Mouse (Mus musculus) adrenal gland, adult 2 months (tissue): Measurements from ENCODE around the gene Gnb3. TPM values are rescaled to one million over a fixed set of nuclear protein-coding genes. Genes with fewer than 3 reads are reported as not detected.

Experiments used
- DNase-seq: peaks from one replicate; pipeline ENCODE4 v3.0.0; 2021
- long read RNA-seq: library from polyadenylated mRNA; stranded (forward); transcript quantifications from one replicate; pipeline ENCODE4 v2.0.0, GENCODE M21; 2021
- polyA plus RNA-seq: library from polyadenylated mRNA; depleted of rRNA; stranded (reverse); fragments of >200 nt; gene quantifications from 2 replicates; pipeline ENCODE4 v1.2.3, GENCODE M21; 2012; rRNA removed
- total RNA-seq, 2 experiments: library from RNA; stranded (reverse); gene quantifications; 2 replicates each; pipeline ENCODE4 v1.2.3; 2021

Gene Gnb3
- total RNA-seq (10 to 100 TPM in 1 of 2 experiments, 1 to 10 TPM in 1; 6.7 to 12.2 TPM), polyA plus RNA-seq (9.2 and 11.9 TPM in 2 replicates)
- long read RNA-seq, transcript Gnb3-201 (10 exons, 1,846 nt), result major isoform, 20 of 25 reads
- long read RNA-seq, partial matches to known transcripts, result 1 of 25 reads
- long read RNA-seq, other reads (novel, unspliced or antisense), result 1 of 25 reads

DNA sequence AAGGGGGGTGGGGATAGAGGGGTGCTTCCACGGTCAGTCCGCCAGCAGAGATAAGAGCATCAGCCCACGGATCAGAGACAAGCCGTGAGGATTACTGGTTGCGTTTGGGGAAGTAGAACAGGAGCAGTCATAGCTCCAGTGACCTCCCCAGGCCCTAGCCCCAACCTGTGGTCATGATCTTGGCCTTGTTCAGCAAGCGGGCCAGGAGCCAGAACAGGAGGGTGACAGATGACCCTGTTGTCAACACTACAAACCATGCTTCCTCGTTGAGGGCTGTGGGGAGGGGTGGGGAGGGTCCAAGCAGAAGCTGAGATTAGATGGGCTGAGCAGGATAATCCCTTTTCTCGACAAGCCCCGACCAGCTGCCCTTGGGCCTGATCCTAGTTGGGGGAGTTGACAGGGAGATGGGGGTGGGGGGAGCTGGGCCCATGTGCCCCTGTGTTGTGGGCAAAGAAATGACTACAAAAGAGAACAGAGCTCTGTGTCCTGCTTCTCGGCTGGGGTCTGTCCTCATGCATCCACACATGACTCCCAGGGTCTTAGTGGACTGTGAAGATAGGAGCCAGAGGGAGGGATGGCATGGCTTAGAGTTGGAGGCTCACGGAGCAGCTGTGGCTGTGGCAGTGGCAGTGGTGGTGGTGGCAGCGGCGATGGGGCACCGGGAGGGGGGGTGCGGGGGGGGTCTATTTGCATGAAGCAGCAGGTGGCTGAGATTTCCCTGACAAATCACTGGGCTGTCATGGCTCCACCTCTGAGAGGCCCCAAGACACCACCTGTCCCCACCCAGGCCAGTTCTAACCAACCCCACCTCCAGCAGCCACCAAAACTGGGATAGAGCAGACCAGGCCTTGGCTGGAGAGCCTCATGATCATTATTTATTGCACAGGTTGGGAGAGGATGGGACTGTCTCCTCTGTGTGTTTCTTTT lies at the start of gene Gnb3:
Gnb3 (minus strand) TSS at position 35 of the 927 bp plus-strand sequence.
- peak; percentile 36 for DNase-seq

DNA sequence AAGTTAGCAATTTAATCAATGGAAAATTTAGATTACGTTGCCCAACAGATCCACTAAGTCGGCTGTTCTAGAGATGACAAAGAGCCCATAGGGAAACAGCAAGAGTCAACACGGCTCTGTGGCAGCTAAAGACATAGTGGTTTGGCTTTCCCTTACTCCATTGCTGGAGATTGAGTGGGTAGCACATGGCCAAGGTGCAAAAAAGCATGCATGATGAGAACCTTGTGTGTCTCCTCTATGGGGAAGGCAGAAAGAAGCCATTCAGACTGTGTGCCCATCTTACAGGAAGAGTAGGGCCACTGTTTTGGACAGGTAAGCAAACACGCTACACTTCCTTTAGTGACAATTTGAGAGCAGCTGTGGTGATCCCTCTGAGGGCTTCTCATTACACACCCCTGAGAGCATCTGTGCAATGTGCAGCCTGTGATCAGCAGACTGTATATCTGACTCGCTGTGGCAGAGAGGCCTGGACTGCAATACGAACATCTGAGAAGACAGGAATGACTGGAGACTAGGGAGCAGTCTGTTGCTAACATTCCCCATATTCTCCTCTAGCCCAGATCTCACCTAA lies 48.6 kb upstream of the Gnb3 start:
- DNase-seq, result no peak

DNA sequence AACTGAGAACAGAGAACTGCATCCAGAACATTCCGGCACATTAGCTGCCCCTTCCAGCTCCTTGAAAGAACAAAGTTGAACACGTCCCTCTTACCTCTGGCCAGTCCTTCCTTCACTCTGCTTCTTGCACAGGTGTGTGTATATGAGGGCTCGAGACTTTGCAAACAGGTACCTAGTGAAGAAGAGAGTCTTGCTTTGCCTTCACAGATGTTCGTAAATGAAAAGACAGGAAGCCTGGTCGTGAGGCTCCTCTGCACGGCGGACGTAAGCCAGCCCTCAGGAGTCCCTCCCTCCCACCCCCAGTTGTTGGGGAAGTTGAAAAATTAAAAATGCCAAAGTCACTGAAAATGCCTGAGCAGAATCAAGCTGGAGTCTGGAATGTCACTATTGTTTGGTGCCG lies 47.9 kb upstream of the Gnb3 start, which contains the start of gene Cd4:
Cd4 (minus strand) TSS at position 236 of the 400 bp plus-strand sequence.
- no peak for DNase-seq

DNA sequence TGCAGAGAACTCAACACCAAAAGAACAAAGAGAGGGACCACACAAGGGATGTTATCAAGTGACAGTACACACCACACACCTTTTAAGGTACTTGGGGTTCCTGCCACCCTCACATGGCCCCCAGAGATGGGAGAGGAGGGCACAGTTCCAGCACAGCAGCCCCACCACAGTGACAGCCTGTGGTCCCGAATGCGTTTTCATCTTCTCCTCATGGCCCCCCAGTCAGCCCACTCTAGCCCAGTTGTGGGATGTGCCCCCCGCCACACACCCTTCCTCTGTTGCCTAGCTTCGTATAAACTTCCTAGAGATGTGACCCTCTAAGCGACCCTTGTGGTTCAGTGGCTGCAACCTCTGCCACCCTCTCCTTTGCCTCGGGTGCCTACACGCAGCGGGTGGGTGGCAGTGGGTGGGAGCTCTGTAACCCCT lies 45.9 kb upstream of the Gnb3 start:
- DNase-seq, result no peak

DNA sequence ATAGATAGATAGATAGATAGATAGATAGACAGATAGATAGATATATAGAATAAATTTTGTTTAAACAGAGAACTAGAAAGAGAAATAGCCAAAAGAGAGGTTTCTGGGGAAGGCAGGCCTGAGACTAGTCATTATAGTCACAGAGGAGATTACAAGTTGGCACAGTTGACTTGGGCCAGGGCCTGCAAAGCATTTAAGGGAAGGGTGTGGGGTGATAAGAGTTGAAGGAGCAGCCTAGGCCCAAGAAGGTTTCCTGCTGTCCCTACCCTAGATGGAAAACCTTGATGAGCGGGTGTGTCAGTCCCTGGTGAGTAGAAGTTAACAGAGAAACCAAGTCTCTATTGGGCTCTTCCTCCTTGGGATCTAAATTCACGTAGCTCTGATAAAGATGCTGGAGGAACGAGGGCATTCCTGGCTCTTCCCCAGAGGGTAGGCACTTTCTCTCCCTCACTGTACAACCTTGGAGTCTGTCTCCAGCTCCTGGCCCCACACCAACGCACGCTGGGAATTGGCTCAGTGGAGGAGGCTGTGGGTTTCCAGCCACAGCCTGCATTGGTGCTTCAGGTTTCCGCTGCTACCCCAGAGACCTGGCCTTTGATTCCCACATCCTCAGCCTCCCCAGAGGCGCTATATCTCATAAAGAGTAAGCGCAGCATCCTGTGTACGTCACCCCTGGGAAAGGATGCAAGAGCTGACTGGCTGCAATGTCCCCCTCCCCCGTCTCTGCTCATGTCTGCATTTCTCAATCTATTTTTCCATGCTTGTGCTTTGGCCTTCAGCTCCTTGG lies 44.8 kb upstream of the Gnb3 start:
- DNase-seq, result no peak

DNA sequence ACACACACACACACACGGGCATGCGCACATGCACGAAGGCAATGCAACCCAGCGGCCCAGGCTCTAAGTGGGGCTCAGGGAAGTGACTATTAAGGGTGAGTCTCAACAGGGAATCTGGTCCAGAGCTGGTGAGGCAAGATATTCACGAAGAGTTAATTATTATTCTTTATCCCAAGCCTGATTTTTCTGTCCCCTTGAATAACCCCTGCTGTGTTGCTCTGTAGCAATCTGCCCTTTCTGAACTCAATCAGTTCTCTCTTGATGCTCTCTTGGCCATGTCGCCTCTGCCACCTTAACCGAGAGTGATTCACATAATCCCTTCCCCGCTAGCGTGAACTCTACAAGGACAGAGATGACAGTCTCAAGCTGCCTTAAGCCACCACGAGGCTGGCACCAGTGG lies 43.3 kb upstream of the Gnb3 start:
- DNase-seq, result no peak

DNA sequence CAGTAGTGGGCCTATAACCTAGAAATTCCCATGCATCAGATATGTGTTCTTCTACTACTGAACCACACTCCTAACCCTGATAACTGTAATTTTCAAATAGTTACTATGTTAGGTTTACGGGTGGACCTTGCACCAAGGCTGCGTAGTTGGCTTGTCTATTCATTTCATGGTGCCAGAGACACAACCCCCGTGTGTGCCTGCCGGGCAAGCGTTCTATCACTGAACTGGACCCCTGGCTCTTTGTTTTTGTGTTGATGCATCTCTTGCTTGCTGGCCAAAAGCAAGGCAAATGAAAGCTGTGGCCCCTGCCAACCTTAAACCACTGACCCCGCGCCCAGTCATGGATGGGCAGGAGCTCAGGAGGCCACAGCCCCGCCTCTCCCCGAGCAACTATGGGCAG lies 41.7 kb upstream of the Gnb3 start:
- DNase-seq, result no peak

DNA sequence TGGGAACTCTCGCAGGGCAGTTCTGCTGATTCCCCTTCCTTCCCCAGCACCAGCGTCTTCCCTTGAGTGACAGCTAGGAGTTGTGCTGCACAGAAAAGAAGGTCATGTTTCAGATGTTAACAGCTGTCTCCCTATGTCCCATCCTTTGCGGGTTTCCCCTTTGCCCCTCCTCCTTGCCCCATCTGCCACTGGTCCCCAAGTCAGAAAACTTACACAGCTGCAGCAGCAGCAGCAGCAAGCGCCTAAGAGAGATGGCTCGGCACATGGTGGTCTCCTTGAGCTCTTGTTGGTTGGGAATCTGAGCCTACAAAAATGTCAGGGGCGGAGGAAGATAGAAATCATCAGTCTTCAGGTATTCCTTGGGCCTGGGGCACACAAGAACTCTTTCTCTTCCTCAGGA lies 39.3 kb upstream of the Gnb3 start:
- DNase-seq, result no peak

DNA sequence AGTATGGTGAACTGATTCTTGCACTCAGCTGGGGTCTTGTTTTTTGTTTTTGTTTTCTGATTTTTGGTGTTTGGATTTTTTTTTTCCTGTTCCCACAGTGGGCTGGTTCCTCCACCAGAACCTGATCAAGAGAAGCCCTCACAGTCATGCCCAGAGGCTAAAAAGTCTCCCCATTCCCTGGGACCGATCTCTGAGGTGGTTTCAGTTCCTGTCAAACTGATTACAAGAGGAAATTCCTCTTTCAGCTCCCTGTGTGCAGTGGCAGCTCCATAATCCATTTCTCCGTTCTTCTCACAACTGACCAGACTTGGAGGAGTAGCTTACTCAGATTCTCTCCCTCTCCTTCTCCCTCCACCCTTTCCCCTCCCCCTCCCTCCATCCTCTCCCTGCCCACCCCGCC lies 34.3 kb upstream of the Gnb3 start:
- DNase-seq, result no peak

DNA sequence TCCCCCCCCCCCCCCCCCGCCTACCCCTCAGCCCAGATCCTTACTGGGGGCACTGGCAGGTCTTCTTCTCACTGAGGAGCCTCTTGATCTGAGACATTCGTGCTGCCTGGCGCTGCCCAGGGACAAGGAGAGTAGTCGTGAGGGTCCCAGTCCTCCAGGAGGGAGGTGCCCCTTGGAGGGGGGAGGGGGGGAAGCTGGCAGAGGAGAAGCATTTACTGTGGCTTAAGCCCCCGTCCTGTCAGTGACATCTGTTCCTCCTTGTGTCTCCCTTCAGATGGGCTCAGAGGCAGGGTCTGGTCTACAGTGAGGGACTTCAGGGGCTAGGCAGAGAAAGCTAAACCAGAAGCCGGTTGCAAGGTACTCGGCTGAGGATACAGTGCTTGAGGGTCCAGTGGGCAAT lies 26.5 kb upstream of the Gnb3 start:
- DNase-seq, result no peak

DNA sequence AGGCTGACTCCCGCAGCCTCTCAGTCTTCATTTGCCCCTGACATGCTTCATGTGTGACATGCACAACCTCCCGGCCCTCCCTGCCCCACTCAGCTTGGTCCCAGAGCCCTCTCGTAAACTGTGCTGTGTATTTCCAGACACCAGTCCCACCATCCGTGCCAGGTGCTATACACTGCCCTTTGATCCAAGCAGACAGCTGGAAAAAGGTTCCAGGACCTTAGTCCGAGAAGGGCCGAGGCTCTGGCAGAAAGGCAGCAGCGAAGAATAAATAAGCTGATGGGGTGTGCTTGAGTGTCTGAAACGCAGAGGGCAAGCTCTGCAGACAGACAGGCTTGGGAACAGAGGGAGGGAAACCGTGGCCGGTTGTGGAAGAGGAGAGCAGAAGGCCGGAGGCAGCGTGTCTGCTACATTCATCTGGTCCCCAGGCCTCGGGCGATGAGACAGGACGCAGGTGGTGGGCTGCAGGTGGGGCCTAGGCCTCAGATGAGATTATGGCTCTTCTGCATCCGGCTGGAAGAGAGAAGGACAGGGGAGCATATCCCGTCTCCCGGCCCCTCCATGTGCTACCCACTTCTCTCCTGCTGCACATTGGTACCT lies 25.8 kb upstream of the Gnb3 start:
- DNase-seq, result no peak

DNA sequence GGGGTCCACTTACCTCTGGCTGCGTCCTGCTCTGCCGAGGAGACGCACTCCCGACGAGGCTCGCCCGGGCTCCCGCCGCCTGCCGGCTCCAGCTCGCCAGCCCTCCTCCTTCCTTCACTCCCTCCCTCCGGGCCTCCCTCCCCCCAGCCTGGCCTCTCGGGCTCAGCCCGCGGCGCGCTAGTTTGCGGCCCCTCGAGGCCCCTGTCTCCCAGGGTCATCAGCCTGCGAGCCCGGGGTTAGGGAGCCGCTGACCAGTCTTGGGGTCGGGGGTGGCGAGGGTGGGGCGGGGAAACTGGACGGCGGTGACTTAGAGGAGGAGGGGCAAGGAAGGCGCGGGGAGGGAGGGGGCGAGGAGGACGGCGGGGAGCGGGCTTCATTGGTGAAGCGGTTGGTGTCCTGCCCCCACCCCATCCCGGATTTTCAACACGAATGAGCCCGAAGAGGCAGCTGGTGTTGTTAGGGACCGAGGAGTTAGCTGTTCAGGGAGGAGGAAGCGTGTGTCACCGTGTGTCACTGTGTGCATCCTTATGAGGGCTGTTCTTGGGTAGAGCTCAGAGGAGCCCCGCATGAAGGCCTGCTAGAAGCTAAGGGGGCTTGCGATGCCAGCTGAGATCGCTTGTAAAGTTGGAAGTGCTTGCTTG lies 23.7 kb upstream of the Gnb3 start, which contains the start of gene Gpr162:
Gpr162 (minus strand) TSS at position 326 of the 641 bp plus-strand sequence.
- peak; percentile 61 for DNase-seq

DNA sequence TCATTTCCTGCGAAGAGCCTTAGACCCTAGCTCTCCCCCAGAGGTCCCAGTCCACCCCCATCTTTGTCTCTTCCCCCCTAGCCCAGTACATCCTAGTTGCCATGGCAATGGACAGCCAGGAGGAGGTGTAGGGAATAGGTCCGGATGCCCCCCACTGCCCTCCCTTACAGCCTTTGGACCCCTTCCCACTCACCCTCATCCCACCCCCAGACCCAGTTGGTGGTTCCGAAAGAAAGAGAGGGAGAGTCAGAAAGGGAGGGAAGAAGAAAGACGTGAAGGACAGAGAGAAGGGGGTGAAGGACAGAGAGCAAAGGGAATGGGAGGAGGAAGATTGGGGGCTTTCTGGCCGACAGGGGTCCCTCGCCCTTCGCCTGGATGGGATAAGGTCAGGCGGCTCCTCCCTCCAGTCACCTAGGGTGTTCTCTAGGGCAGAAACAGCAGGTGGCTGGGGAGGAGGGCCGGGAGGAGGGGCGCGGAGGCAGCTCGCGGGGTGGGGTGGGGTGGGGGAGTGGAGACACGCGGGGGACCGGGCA lies 23.1 kb upstream of the Gnb3 start:
- DNase-seq, result no peak

DNA sequence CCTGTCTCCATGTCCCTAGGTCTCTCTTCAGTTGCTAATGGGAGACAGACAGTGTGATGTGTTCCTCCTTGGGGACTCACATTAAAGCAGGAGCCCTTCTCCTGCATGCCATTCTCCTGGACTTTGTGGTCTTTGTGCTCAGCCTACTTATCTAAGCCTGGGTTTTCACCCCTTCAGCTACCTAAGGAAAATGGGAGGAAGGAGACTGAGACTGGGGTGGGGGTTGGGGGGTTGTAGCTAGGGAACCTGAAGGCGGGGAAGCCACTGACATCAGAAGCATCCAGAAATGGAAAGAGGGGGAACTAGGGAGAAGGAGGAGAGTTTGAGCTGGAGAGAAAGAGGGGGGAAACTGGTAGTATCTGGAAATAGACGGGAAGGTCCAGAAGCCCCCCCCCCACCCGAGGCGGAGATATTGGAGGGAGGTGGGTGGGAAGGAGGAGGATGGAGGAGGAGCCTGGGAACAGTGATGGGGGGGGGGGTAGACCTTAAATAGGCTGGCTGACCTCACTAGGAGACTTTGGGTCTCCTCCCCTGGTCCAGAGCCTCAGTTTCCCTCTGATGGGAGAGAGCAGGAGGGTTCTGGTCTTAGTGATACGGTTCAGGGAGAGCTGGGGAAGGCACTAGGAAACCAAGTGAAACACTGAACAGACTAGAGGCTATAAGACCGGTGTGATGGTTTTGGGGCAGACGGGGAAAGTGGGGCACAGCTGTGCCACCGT lies 22.5 kb upstream of the Gnb3 start:
- no peak for DNase-seq

DNA sequence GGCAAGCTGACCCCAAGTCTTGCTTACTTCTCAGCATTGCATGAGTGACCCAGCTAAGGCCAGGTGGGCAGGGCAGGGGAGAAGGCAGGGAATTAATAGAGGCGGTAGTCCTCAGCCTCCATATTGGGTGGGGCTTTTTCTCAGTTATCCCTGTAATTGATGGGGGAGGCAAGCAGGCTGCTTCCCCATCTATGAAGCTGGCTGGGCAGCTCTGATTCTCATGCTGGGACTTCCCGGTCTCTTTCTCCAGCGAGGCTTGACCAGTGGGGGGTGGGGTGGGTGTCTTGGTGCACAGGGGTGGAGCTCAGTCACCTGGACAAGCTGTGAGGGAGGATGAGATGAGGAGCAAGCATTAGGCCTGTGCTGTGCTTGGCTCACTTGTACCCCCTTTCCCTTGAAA lies 21.7 kb upstream of the Gnb3 start:
- no peak for DNase-seq

DNA sequence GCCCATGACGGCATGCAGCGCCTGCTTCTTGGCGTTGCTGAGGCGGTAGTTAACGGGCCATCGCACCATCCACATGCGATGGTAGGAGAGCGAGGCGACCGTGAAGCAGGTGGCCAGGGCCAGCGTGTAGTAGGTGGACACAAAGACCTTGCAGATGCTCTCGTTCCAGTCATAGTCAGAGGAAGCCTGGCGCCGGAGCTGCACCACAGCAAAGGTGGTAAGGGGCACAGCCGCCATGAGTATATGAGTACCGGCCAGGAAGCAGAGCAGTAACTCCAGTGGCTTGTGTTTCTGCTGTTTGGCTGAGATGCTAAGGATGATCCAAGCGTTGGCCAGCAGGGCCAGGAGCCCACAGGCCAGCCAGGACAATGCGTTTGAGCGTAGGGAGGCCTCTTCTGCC lies 21.2 kb upstream of the Gnb3 start:
- no peak for DNase-seq

DNA sequence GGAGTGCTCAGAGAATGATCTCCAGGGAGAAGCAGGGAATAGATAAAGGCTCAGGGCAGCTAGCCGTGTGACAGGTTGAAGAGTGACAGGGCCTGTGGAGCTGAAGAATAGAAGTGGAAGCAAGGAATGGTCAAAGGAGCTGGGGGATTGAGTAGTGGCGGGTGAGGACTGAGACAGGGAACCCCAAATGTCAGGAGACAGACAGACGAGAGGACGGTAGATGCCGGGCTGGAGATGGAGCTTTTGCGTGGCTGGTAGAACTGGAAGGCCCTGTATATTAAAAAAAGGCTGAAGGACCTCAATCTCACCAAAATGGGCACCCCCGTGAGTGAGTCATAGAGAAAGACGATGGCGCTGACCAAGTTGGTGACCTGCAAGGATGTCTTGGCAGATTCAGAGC lies 20.4 kb upstream of the Gnb3 start:
- no peak for DNase-seq

DNA sequence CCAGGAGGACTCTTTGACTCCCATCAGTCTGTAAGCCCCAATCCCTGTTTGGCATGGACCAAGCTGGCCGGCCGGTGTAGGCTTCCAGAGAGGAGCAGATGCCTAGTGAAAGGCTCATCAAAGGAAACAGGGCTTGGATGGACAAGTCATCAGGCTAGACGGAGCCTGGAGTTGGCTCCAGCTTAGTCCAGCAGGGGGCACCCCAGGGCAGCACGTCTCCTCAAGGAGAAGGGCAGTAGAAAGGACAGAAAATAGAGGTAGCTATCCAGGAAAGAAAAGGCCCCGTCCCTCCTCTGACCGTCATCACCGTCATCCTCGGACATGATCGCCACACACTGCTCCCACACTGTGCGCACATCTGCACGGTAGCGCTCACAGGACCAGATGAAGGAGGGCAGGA lies 19.6 kb upstream of the Gnb3 start:
- DNase-seq, result peak; percentile 90

DNA sequence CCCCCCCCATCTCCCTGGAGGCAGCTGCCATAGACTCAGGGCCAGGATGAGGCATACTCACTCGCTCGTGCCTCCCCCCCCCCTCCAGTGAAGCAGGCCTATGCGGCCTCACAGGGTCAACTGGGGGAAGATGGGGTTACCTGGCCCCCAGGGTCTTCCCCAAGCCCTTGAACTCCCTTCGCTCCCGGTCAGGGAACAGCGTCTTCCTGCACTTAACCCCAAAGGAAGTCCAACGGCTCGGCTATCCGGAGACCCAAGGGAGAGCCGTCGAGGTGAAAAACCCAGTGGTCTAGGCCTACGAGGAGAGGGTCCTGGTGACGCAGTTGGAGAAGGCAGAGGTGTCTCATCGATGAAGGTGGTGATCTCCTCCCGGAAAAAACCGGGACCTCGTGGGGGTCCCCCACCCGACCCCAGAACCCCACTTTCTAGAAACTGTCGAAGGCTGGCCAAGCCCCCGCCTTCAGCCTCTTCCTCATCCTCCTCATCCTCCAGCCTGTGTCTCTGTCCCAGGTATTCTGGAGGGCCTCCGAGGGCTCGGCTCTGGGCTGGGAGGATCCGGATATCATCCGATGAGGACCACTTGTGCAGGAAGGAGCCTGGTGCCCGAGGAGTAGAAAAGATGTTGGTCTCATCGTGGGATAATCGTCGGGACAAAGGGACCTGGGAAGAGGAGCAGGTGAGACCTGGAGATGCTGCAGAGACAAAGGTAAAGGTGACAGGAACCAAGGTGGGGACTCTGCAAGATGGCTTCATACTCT lies 18.7 kb upstream of the Gnb3 start:
- DNase-seq, result no peak
